Mouse (Mus musculus) midbrain, embryonic 15.5 days (tissue): Measurements from ENCODE around the gene Cd300c. TPM values are rescaled to one million over a fixed set of nuclear protein-coding genes. Genes with fewer than 3 reads are reported as not detected.
"Not testable (repeated sequence)": the region's sequence is repeated elsewhere in the genome, so short reads cannot be mapped to it uniquely, and the experiment has no call there.

Experiments used
- ATAC-seq: fragments of 200-750 bp; cut with Nextera tagmentation; replicated peaks from 2 replicates; pipeline ENCODE4 v1.8.0; 2017; ENCODE audit warnings: moderate TSS enrichment
- H3K27ac ChIP-seq: fragments of 300-500 bp; sonication (generic); 2 replicates; pipeline ENCODE4 v1.5.1; 2015; ENCODE audit warnings: mild to moderate bottlenecking, inconsistent platforms
- H3K27me3 ChIP-seq: fragments of 300-500 bp; sonication (generic); replicated peaks from 2 replicates; pipeline ENCODE4 v1.6.1; 2015; ENCODE audit warnings: inconsistent platforms
- H3K36me3 ChIP-seq: fragments of 300-500 bp; sonication (generic); replicated peaks from 2 replicates; pipeline ENCODE4 v1.6.1; 2015; ENCODE audit warnings: inconsistent platforms
- H3K4me1 ChIP-seq: fragments of 300-500 bp; sonication (generic); 2 replicates; pipeline ENCODE4 v1.6.1; 2015; ENCODE audit warnings: inconsistent platforms
- H3K4me2 ChIP-seq: fragments of 300-500 bp; sonication (generic); 2 replicates; pipeline ENCODE4 v1.6.1; 2015; ENCODE audit warnings: inconsistent platforms, mild to moderate bottlenecking, moderate library complexity
- H3K4me3 ChIP-seq: fragments of 300-500 bp; sonication (generic); 2 replicates; pipeline ENCODE4 v1.5.1; 2015; ENCODE audit warnings: mild to moderate bottlenecking, inconsistent platforms
- H3K9ac ChIP-seq: fragments of 300-500 bp; sonication (generic); 2 replicates; pipeline ENCODE4 v1.6.1; 2015; ENCODE audit warnings: mild to moderate bottlenecking, inconsistent platforms
- H3K9me3 ChIP-seq: fragments of 300-500 bp; sonication (generic); 2 replicates; pipeline ENCODE4 v1.6.1; 2016; ENCODE audit warnings: inconsistent platforms
- WGBS: fragments of 180-500 bp; shearing (Covaris S2); methylation state at CpG from one replicate; pipeline ENCODE4 v1.1.7; 2015; ENCODE audit warnings: mixed read lengths; 5-methylcytosine and 5-hydroxymethylcytosine counted together
- polyA plus RNA-seq: library from polyadenylated mRNA; unstranded; fragments of >200 nt; fragmentation: Nextera tagmentation; extraction: Ambion mirVana; gene quantifications from 2 replicates; pipeline ENCODE4 v1.2.1, GENCODE M21; 2015

The Cd300c gene
- polyA plus RNA-seq = not detected in 2 replicates

DNA sequence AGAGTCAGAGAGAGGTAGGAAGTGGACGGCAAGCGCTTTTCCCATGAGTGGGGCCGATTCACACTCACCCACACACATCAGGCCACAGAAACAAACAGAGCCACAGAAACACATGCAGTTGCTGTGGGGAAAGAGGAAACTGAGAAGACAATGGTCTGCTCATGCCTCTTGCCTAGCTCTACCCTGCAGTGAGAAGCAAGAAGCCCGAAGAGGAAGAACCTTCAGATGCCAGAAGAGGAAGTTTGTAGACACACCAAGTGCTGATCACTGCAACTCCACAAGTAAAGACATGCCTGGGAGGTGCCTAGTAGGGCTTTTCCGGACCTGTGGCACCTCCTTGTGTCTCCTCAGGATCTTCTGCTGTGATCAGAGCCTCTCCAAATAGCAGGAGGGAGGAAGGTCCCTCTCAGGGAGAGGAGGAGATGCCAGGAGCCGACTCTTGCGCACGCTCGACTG lies at the start of gene Cd300c:
Cd300c (minus strand) TSS at position 406 of the 456 bp plus-strand sequence.
- Histone ChIP-seq H3K4me2 (no peak within 1 kb of the TSS), H3K4me3 (no peak within 1 kb of the TSS), H3K4me1 (no peaks in the 10 kb centered on the region), H3K27me3 (no peaks in the 10 kb centered on the region), H3K9me3 (no peaks in the 10 kb centered on the region), H3K36me3 (no peaks in the 10 kb centered on the region), H3K27ac (no peak within 1 kb of the TSS), H3K9ac (no peak within 1 kb of the TSS)
- WGBS = 86% methylated on average over 9 of the region's 9 CpGs
- ATAC-seq = no peak

- not testable (repeated sequence) for H3K4me3 ChIP-seq, H3K4me1 ChIP-seq, H3K27me3 ChIP-seq, H3K36me3 ChIP-seq, H3K4me2 ChIP-seq, ATAC-seq, H3K9me3 ChIP-seq, H3K27ac ChIP-seq, H3K9ac ChIP-seq
- WGBS = no CpG with 5 or more reads among the region's 7 CpGs
Measured at GRCm38 (mm10) chr11:115016093-115016492, 47.1 kb upstream of the Cd300c start, which contains the start of gene Cd300ld2. Gene Cd300ld2, minus strand, starts transcription at chr11:115016193.

- no peak overlapping the region for H3K9ac ChIP-seq
- ATAC-seq = no peak
- no peak overlapping the region for H3K4me2 ChIP-seq
- H3K4me3 ChIP-seq = no peak overlapping the region
- no peaks in the 10 kb centered on the region for H3K4me1 ChIP-seq
- 87% methylated on average over 5 of the region's 5 CpGs for WGBS
- H3K27ac ChIP-seq = no peak overlapping the region
- H3K27me3 ChIP-seq = no peaks in the 10 kb centered on the region
- no peaks in the 10 kb centered on the region for H3K9me3 ChIP-seq
- no peaks in the 10 kb centered on the region for H3K36me3 ChIP-seq
Measured at GRCm38 (mm10) chr11:115004070-115004469, 35.1 kb upstream of the Cd300c start.

DNA sequence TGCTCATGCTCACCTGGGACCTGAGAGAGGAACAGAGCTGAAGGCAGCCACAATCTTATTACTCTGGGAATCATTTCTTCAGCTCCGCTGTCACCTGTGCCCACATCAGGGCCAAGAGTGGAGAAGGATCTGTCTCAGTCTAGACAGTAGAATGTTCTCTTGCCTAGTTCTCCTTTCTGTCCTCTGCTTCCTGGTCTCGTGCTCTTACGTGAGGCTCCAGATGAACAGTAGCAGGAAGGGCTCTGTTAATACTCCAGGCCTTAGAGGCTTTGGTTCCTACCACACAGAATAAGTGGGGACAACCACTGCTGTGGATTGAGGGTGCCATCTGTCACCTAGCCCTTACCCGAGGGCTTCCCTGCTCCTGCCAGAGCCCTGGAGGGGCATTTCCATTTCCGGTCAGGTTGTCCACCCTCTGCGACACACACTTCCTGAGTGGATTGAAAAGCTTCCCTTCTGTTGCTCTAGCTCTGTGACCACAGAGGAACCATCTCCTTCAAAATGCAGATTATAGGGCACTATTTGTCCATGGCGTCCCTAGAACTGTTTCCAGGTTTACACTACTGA lies 32.6 kb upstream of the Cd300c start, which contains the start of gene Cd300c2:
Cd300c2 (minus strand) TSS at position 407 of the 567 bp plus-strand sequence.
- Histone ChIP-seq H3K4me3 (no peak within 1 kb of the TSS), H3K9ac (no peak within 1 kb of the TSS), H3K4me2 (no peak within 1 kb of the TSS), H3K27ac (no peak within 1 kb of the TSS), H3K36me3 (no peaks in the 10 kb centered on the region), H3K27me3 (no peaks in the 10 kb centered on the region), H3K9me3 (no peaks in the 10 kb centered on the region), H3K4me1 (no peaks in the 10 kb centered on the region)
- ATAC-seq = no peak
- 91% methylated on average over 7 of the region's 7 CpGs for WGBS

DNA sequence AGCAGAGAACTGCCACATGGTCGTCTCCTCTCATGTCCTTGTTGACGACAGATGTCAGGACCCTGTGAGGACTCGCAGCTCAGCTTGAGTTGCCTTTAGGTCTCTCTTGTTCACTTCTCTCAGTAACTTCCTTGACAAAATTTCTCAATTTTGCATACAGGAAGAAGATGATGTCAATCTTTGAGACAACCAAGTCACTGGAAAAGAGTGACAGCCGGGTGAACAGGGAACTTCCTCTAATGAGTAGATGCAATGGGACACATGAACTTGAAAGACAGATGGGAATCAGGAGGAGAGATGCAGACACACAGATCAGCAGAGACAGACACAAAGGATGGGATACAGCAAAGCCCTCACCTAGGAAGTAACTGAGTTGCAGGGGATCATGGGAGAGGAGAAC lies 20.8 kb upstream of the Cd300c start, which contains the start of gene Cd300ld:
Cd300ld (minus strand) TSS at position 130 of the 400 bp plus-strand sequence.
- Histone ChIP-seq H3K4me2 (no peak within 1 kb of the TSS), H3K27me3 (no peaks in the 10 kb centered on the region), H3K9me3 (no peaks in the 10 kb centered on the region), H3K36me3 (no peaks in the 10 kb centered on the region), H3K27ac (no peak within 1 kb of the TSS), H3K9ac (no peak within 1 kb of the TSS), H3K4me3 (no peak within 1 kb of the TSS), H3K4me1 (no peaks in the 10 kb centered on the region)
- no peak for ATAC-seq
- 81% methylated on average over 4 of the region's 4 CpGs for WGBS

DNA sequence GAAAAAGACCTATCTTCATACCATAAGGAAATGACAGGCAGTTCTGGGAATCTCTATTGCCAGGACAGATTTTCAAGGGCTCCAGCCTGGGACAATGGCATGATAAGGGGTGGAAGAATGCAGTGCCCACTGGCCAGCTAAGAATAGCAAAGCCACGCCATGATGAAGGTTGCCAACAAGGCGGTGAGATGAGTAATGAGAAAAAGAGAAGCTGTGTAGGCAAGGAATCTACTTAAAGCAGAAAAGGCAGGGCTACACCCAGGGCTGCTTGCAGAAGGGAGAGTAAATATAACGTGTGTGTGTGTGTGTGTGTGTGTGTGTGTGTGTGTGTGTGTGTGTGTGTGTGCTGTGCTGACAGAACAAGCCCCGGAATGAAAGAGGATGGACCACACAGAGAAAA lies 12.9 kb upstream of the Cd300c start:
- 82% methylated on average over 4 of the region's 4 CpGs for WGBS

GRCm38 (mm10) chr11:114972726-114973125 lies 3.8 kb upstream of the Cd300c start:
- no peaks in the 10 kb centered on the region for H3K9me3 ChIP-seq
- H3K4me1 ChIP-seq = no peaks in the 10 kb centered on the region
- H3K36me3 ChIP-seq = no peaks in the 10 kb centered on the region
- ATAC-seq = no peak
- 85% methylated on average over 10 of the region's 10 CpGs for WGBS
- no peak overlapping the region for H3K9ac ChIP-seq
- no peak overlapping the region for H3K4me3 ChIP-seq
- no peaks in the 10 kb centered on the region for H3K27me3 ChIP-seq
- no peak overlapping the region for H3K4me2 ChIP-seq
- no peak overlapping the region for H3K27ac ChIP-seq

More for the DNA sequence above, 12.9 kb upstream of the Cd300c start:
- ATAC-seq = no peak
- H3K4me2 ChIP-seq = no peak overlapping the region
- H3K27me3 ChIP-seq = no peaks in the 10 kb centered on the region
- no peak overlapping the region for H3K4me3 ChIP-seq
- H3K27ac ChIP-seq = no peak overlapping the region
- H3K9me3 ChIP-seq = no peaks in the 10 kb centered on the region
- H3K9ac ChIP-seq = no peak overlapping the region
- H3K36me3 ChIP-seq = no peaks in the 10 kb centered on the region
- no peaks in the 10 kb centered on the region for H3K4me1 ChIP-seq

DNA sequence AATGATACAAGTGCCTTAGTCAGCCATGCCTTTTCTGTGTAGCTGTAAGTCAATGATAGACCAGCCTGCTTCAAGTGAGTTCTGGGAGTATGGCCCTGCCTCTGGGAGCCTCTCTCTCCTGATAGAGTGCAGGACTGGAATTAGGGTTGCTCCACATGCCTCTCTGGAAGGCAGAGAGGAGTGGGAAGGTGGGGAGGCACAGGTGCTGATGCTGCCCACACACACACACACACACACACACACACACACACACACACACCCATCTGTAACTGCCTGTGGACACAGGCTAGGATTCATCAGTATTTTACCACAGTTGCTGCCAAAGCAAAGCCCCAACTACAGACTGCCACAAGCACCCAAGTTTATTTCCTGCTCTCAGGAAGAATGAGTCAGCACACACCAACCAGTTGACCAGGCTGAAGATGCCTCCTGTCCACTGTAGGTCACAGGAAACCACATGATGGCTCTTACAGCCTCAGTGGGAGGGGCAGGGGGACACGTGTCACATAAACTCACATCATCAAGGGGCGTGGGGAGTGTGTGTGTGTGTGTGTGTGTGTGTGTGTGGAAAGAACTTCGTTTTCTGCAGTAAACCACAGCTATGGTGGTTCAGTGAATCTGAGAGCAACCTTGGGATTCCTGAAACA lies 3.7 kb downstream of the Cd300c start:
- Histone ChIP-seq H3K4me3 (no peak overlapping the region), H3K4me2 (no peak overlapping the region), H3K27me3 (no peaks in the 10 kb centered on the region), H3K9me3 (no peaks in the 10 kb centered on the region), H3K36me3 (no peaks in the 10 kb centered on the region), H3K27ac (no peak overlapping the region), H3K4me1 (no peaks in the 10 kb centered on the region), H3K9ac (no peak overlapping the region)
- 59% methylated on average over 3 of the region's 3 CpGs for WGBS
- ATAC-seq = no peak

- Histone ChIP-seq H3K4me1 (no peaks in the 10 kb centered on the region), H3K27ac (no peak overlapping the region), H3K36me3 (no peaks in the 10 kb centered on the region), H3K9ac (no peak overlapping the region), H3K9me3 (no peaks in the 10 kb centered on the region), H3K27me3 (no peaks in the 10 kb centered on the region), H3K4me3 (no peak overlapping the region), H3K4me2 (no peak overlapping the region)
- ATAC-seq = no peak
- WGBS = 95% methylated on average over 1 of the region's 1 CpGs
Measured at GRCm38 (mm10) chr11:114960369-114960768, 8.6 kb downstream of the Cd300c start.

DNA sequence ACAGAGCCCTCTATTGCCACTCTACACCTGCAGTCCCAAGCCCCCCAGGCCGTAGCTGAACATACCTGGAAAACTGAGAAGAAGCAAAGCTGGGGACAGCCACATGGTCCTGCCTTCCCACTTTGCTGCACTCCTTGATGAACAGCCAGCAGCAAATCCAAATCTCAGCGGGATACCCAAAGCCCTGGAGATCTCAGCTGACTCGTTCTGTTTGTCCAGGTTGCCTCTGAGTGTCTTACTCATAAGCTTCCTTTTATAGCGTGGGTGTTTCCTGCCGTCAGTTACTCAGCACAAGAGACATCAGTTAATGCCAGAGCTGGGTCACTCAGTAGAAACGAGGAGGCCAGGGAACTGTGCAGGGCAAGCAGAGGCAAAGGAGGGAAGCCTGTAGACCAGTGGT lies 34.8 kb downstream of the Cd300c start, which contains the start of gene Cd300lb:
Cd300lb (minus strand) TSS at position 243 of the 400 bp plus-strand sequence.
- Histone ChIP-seq H3K4me2 (no peak within 1 kb of the TSS), H3K9me3 (no peaks in the 10 kb centered on the region), H3K4me3 (no peak within 1 kb of the TSS), H3K27ac (no peak within 1 kb of the TSS), H3K27me3 (no peaks in the 10 kb centered on the region), H3K9ac (no peak within 1 kb of the TSS), H3K4me1 (no peaks in the 10 kb centered on the region), H3K36me3 (no peaks in the 10 kb centered on the region)
- 67% methylated on average over 6 of the region's 6 CpGs for WGBS
- no peak for ATAC-seq

- Histone ChIP-seq H3K36me3 (no peaks in the 10 kb centered on the region), H3K27ac (no peak overlapping the region), H3K9ac (no peak overlapping the region), H3K4me1 (no peaks in the 10 kb centered on the region), H3K4me2 (no peak overlapping the region), H3K9me3 (no peaks in the 10 kb centered on the region), H3K27me3 (no peaks in the 10 kb centered on the region), H3K4me3 (no peak overlapping the region)
- 91% methylated on average over 4 of the region's 4 CpGs for WGBS
- no peak for ATAC-seq
Measured at GRCm38 (mm10) chr11:114933591-114933990, 35.4 kb downstream of the Cd300c start.

- ATAC-seq = no peak
- no peak overlapping the region for H3K4me3 ChIP-seq
Measured at GRCm38 (mm10) chr11:114931041-114931440, 37.9 kb downstream of the Cd300c start.

GRCm38 (mm10) chr11:114929581-114929980 lies 39.4 kb downstream of the Cd300c start:
- WGBS = 89% methylated on average over 2 of the region's 2 CpGs
- no peak for ATAC-seq
- H3K4me3 ChIP-seq = no peak overlapping the region
- H3K4me1 ChIP-seq = no peaks in the 10 kb centered on the region
- no peak overlapping the region for H3K4me2 ChIP-seq
- H3K9ac ChIP-seq = no peak overlapping the region
- no peak overlapping the region for H3K27ac ChIP-seq
- no peaks in the 10 kb centered on the region for H3K36me3 ChIP-seq
- H3K9me3 ChIP-seq = no peaks in the 10 kb centered on the region
- no peaks in the 10 kb centered on the region for H3K27me3 ChIP-seq

More at GRCm38 (mm10) chr11:114931041-114931440, 37.9 kb downstream of the Cd300c start:
- Histone ChIP-seq H3K9ac (no peak overlapping the region), H3K36me3 (no peaks in the 10 kb centered on the region), H3K27me3 (no peaks in the 10 kb centered on the region), H3K4me1 (no peaks in the 10 kb centered on the region), H3K4me2 (no peak overlapping the region), H3K9me3 (no peaks in the 10 kb centered on the region), H3K27ac (no peak overlapping the region)
- WGBS = 70% methylated on average over 5 of the region's 5 CpGs
